Mouse (Mus musculus) duodenum, adult 2 months (tissue): ENCODE data around the gene Gm8362. TPM values are rescaled to one million over a fixed set of nuclear protein-coding genes. Genes with fewer than 3 reads are reported as not detected.

Experiments used
- polyA plus RNA-seq: library from polyadenylated mRNA; depleted of rRNA; stranded (reverse); fragments of >200 nt; gene quantifications from 2 replicates; pipeline ENCODE4 v1.2.3, GENCODE M21; 2012; ENCODE audit warnings: low replicate concordance; rRNA removed

The Gm8362 gene
- not detected in 2 replicates for polyA plus RNA-seq

GRCm38 (mm10) chr14:6774311-6774710 lies at the start of gene Gm8362:
Gm8362 (minus strand) TSS chr14:6774411.

GRCm38 (mm10) chr14:6742232-6742631 lies 32.0 kb downstream of the Gm8362 start, which contains the start of gene Gm3636:
Gm3636 (minus strand) TSS chr14:6742332.

GRCm38 (mm10) chr14:6720151-6720550 lies 54.1 kb downstream of the Gm8362 start, which contains the start of gene Gm8050:
Gm8050 (minus strand) TSS chr14:6720251.

Other genes with a start within 250 kb of the Gm8362 start
- gene Gm8356, start 237.1 kb downstream of the Gm8362 start, polyA plus RNA-seq = not detected in 2 replicates
- 0.09 and 0.21 TPM in 2 replicates for gene Gm3629, start 183.8 kb downstream of the Gm8362 start, polyA plus RNA-seq
- gene Gm3460, start 152.0 kb downstream of the Gm8362 start, polyA plus RNA-seq = not detected in 2 replicates
- gene Gm10251, start 90.2 kb downstream of the Gm8362 start, polyA plus RNA-seq = not detected in 2 replicates
- not detected in 2 replicates for gene Gm8050, start 54.2 kb downstream of the Gm8362 start, polyA plus RNA-seq
- gene Gm3636, start 32.1 kb downstream of the Gm8362 start, polyA plus RNA-seq = 0.07 and 0.34 TPM in 2 replicates
- not detected in 2 replicates for gene Gm3642, start 65.9 kb upstream of the Gm8362 start, polyA plus RNA-seq
- not detected in 2 replicates for gene Gm3667, start 115.6 kb upstream of the Gm8362 start, polyA plus RNA-seq
- not detected in 2 replicates for gene Gm6356, start 199.4 kb upstream of the Gm8362 start, polyA plus RNA-seq